Mouse (Mus musculus): Measurements from ENCODE around the gene Entpd2. TPM values are rescaled to one million over a fixed set of nuclear protein-coding genes. Genes with fewer than 3 reads are reported as not detected.

Gene Entpd2
- 11.2 TPM for polyA plus RNA-seq (2015; fragmentation: Illumina TruSeq; extraction: RNeasy Lipid Tissue Mini Kit (QIAGEN cat#74804); ENCODE audit: low read depth, low replicate concordance)

GRCm38 (mm10) chr2:25395721-25396596, at the start of gene Entpd2:
Gene Entpd2, plus strand, starts transcription at chr2:25395874.

GRCm38 (mm10) chr2:25356208-25357079, 39.2 kb upstream of the Entpd2 start, which contains the start of gene Dpp7:
Gene Dpp7, minus strand, starts transcription at chr2:25356359.

GRCm38 (mm10) chr2:25365091-25365761, 30.4 kb upstream of the Entpd2 start, which contains the start of gene Uap1l1:
Gene Uap1l1, minus strand, starts transcription at chr2:25365682.

GRCm38 (mm10) chr2:25371764-25372643, 23.7 kb upstream of the Entpd2 start, which contains the start of gene Sapcd2:
Gene Sapcd2, plus strand, starts transcription at chr2:25372321.

GRCm38 (mm10) chr2:25399051-25399450, 3.4 kb downstream of the Entpd2 start, which contains the start of gene Npdc1:
Gene Npdc1, plus strand, starts transcription at chr2:25399351.

GRCm38 (mm10) chr2:25422587-25423410, 27.1 kb downstream of the Entpd2 start, which contains the start of gene Fut7:
Gene Fut7, plus strand, starts transcription at chr2:25423267.

GRCm38 (mm10) chr2:25428442-25429236, 33.0 kb downstream of the Entpd2 start, which contains the start of gene Abca2:
Gene Abca2, plus strand, starts transcription at chr2:25428703.

Other genes with a start within 250 kb of the Entpd2 start
- 13.6 TPM for gene Nrarp, start 215.1 kb upstream of the Entpd2 start, polyA plus RNA-seq (2015; fragmentation: Illumina TruSeq; extraction: RNeasy Lipid Tissue Mini Kit (QIAGEN cat#74804); ENCODE audit: low read depth, low replicate concordance)
- gene Tor4a, start 199.0 kb upstream of the Entpd2 start, polyA plus RNA-seq (2015; fragmentation: Illumina TruSeq; extraction: RNeasy Lipid Tissue Mini Kit (QIAGEN cat#74804); ENCODE audit: low read depth, low replicate concordance) = 2.9 TPM
- gene Nelfb, start 184.4 kb upstream of the Entpd2 start, polyA plus RNA-seq (2015; fragmentation: Illumina TruSeq; extraction: RNeasy Lipid Tissue Mini Kit (QIAGEN cat#74804); ENCODE audit: low read depth, low replicate concordance) = 47.7 TPM
- gene Stpg3, start 181.2 kb upstream of the Entpd2 start, polyA plus RNA-seq (2015; fragmentation: Illumina TruSeq; extraction: RNeasy Lipid Tissue Mini Kit (QIAGEN cat#74804); ENCODE audit: low read depth, low replicate concordance) = not detected
- gene Fam166a, start 177.1 kb upstream of the Entpd2 start, polyA plus RNA-seq (2015; fragmentation: Illumina TruSeq; extraction: RNeasy Lipid Tissue Mini Kit (QIAGEN cat#74804); ENCODE audit: low read depth, low replicate concordance) = not detected
- 563 TPM for gene Tubb4b, start 171.2 kb upstream of the Entpd2 start, polyA plus RNA-seq (2015; fragmentation: Illumina TruSeq; extraction: RNeasy Lipid Tissue Mini Kit (QIAGEN cat#74804); ENCODE audit: low read depth, low replicate concordance)
- gene Slc34a3, start 161.5 kb upstream of the Entpd2 start, polyA plus RNA-seq (2015; fragmentation: Illumina TruSeq; extraction: RNeasy Lipid Tissue Mini Kit (QIAGEN cat#74804); ENCODE audit: low read depth, low replicate concordance) = not detected
- not detected for gene Rnf224, start 159.1 kb upstream of the Entpd2 start, polyA plus RNA-seq (2015; fragmentation: Illumina TruSeq; extraction: RNeasy Lipid Tissue Mini Kit (QIAGEN cat#74804); ENCODE audit: low read depth, low replicate concordance)
- 180 TPM for gene Rnf208, start 153.6 kb upstream of the Entpd2 start, polyA plus RNA-seq (2015; fragmentation: Illumina TruSeq; extraction: RNeasy Lipid Tissue Mini Kit (QIAGEN cat#74804); ENCODE audit: low read depth, low replicate concordance)
- gene Cysrt1, start 153.4 kb upstream of the Entpd2 start, polyA plus RNA-seq (2015; fragmentation: Illumina TruSeq; extraction: RNeasy Lipid Tissue Mini Kit (QIAGEN cat#74804); ENCODE audit: low read depth, low replicate concordance) = not detected
- 6.7 TPM for gene AL732309.1, start 149.0 kb upstream of the Entpd2 start, polyA plus RNA-seq (2015; fragmentation: Illumina TruSeq; extraction: RNeasy Lipid Tissue Mini Kit (QIAGEN cat#74804); ENCODE audit: low read depth, low replicate concordance)
- 19.6 TPM for gene Tmem203, start 140.4 kb upstream of the Entpd2 start, polyA plus RNA-seq (2015; fragmentation: Illumina TruSeq; extraction: RNeasy Lipid Tissue Mini Kit (QIAGEN cat#74804); ENCODE audit: low read depth, low replicate concordance)
- gene Tprn, start 133.3 kb upstream of the Entpd2 start, polyA plus RNA-seq (2015; fragmentation: Illumina TruSeq; extraction: RNeasy Lipid Tissue Mini Kit (QIAGEN cat#74804); ENCODE audit: low read depth, low replicate concordance) = 23.4 TPM
- 92.1 TPM for gene Ssna1, start 123.4 kb upstream of the Entpd2 start, polyA plus RNA-seq (2015; fragmentation: Illumina TruSeq; extraction: RNeasy Lipid Tissue Mini Kit (QIAGEN cat#74804); ENCODE audit: low read depth, low replicate concordance)
- 89.9 TPM for gene Anapc2, start 123.4 kb upstream of the Entpd2 start, polyA plus RNA-seq (2015; fragmentation: Illumina TruSeq; extraction: RNeasy Lipid Tissue Mini Kit (QIAGEN cat#74804); ENCODE audit: low read depth, low replicate concordance)
- not detected for gene Tmem210, start 107.7 kb upstream of the Entpd2 start, polyA plus RNA-seq (2015; fragmentation: Illumina TruSeq; extraction: RNeasy Lipid Tissue Mini Kit (QIAGEN cat#74804); ENCODE audit: low read depth, low replicate concordance)
- not detected for gene Lrrc26, start 106.0 kb upstream of the Entpd2 start, polyA plus RNA-seq (2015; fragmentation: Illumina TruSeq; extraction: RNeasy Lipid Tissue Mini Kit (QIAGEN cat#74804); ENCODE audit: low read depth, low replicate concordance)
- 267 TPM for gene Grin1, start 76.7 kb upstream of the Entpd2 start, polyA plus RNA-seq (2015; fragmentation: Illumina TruSeq; extraction: RNeasy Lipid Tissue Mini Kit (QIAGEN cat#74804); ENCODE audit: low read depth, low replicate concordance)
- gene Man1b1, start 63.5 kb upstream of the Entpd2 start, polyA plus RNA-seq (2015; fragmentation: Illumina TruSeq; extraction: RNeasy Lipid Tissue Mini Kit (QIAGEN cat#74804); ENCODE audit: low read depth, low replicate concordance) = 51.8 TPM
- gene Dpp7, start 39.5 kb upstream of the Entpd2 start, polyA plus RNA-seq (2015; fragmentation: Illumina TruSeq; extraction: RNeasy Lipid Tissue Mini Kit (QIAGEN cat#74804); ENCODE audit: low read depth, low replicate concordance) = 38.1 TPM
- 27.2 TPM for gene Uap1l1, start 30.2 kb upstream of the Entpd2 start, polyA plus RNA-seq (2015; fragmentation: Illumina TruSeq; extraction: RNeasy Lipid Tissue Mini Kit (QIAGEN cat#74804); ENCODE audit: low read depth, low replicate concordance)
- gene Sapcd2, start 23.6 kb upstream of the Entpd2 start, polyA plus RNA-seq (2015; fragmentation: Illumina TruSeq; extraction: RNeasy Lipid Tissue Mini Kit (QIAGEN cat#74804); ENCODE audit: low read depth, low replicate concordance) = 2.5 TPM
- gene Npdc1, start 3.5 kb downstream of the Entpd2 start, polyA plus RNA-seq (2015; fragmentation: Illumina TruSeq; extraction: RNeasy Lipid Tissue Mini Kit (QIAGEN cat#74804); ENCODE audit: low read depth, low replicate concordance) = 274 TPM
- gene Fut7, start 27.4 kb downstream of the Entpd2 start, polyA plus RNA-seq (2015; fragmentation: Illumina TruSeq; extraction: RNeasy Lipid Tissue Mini Kit (QIAGEN cat#74804); ENCODE audit: low read depth, low replicate concordance) = 1.1 TPM
- 105 TPM for gene Abca2, start 32.8 kb downstream of the Entpd2 start, polyA plus RNA-seq (2015; fragmentation: Illumina TruSeq; extraction: RNeasy Lipid Tissue Mini Kit (QIAGEN cat#74804); ENCODE audit: low read depth, low replicate concordance)
- gene Clic3, start 61.0 kb downstream of the Entpd2 start, polyA plus RNA-seq (2015; fragmentation: Illumina TruSeq; extraction: RNeasy Lipid Tissue Mini Kit (QIAGEN cat#74804); ENCODE audit: low read depth, low replicate concordance) = not detected
- gene Paxx, start 65.2 kb downstream of the Entpd2 start, polyA plus RNA-seq (2015; fragmentation: Illumina TruSeq; extraction: RNeasy Lipid Tissue Mini Kit (QIAGEN cat#74804); ENCODE audit: low read depth, low replicate concordance) = 96.2 TPM
- 2,295 TPM for gene Ptgds, start 74.2 kb downstream of the Entpd2 start, polyA plus RNA-seq (2015; fragmentation: Illumina TruSeq; extraction: RNeasy Lipid Tissue Mini Kit (QIAGEN cat#74804); ENCODE audit: low read depth, low replicate concordance)
- gene Lcn12, start 98.0 kb downstream of the Entpd2 start, polyA plus RNA-seq (2015; fragmentation: Illumina TruSeq; extraction: RNeasy Lipid Tissue Mini Kit (QIAGEN cat#74804); ENCODE audit: low read depth, low replicate concordance) = not detected
- 96.2 TPM for gene Fbxw5, start 104.9 kb downstream of the Entpd2 start, polyA plus RNA-seq (2015; fragmentation: Illumina TruSeq; extraction: RNeasy Lipid Tissue Mini Kit (QIAGEN cat#74804); ENCODE audit: low read depth, low replicate concordance)
- gene C8g, start 105.8 kb downstream of the Entpd2 start, polyA plus RNA-seq (2015; fragmentation: Illumina TruSeq; extraction: RNeasy Lipid Tissue Mini Kit (QIAGEN cat#74804); ENCODE audit: low read depth, low replicate concordance) = 1.9 TPM
- 10.6 TPM for gene Traf2, start 151.1 kb downstream of the Entpd2 start, polyA plus RNA-seq (2015; fragmentation: Illumina TruSeq; extraction: RNeasy Lipid Tissue Mini Kit (QIAGEN cat#74804); ENCODE audit: low read depth, low replicate concordance)
- 365 TPM for gene Edf1, start 162.0 kb downstream of the Entpd2 start, polyA plus RNA-seq (2015; fragmentation: Illumina TruSeq; extraction: RNeasy Lipid Tissue Mini Kit (QIAGEN cat#74804); ENCODE audit: low read depth, low replicate concordance)
- gene Mamdc4, start 179.0 kb downstream of the Entpd2 start, polyA plus RNA-seq (2015; fragmentation: Illumina TruSeq; extraction: RNeasy Lipid Tissue Mini Kit (QIAGEN cat#74804); ENCODE audit: low read depth, low replicate concordance) = 0.95 TPM
- 94.8 TPM for gene Phpt1, start 179.3 kb downstream of the Entpd2 start, polyA plus RNA-seq (2015; fragmentation: Illumina TruSeq; extraction: RNeasy Lipid Tissue Mini Kit (QIAGEN cat#74804); ENCODE audit: low read depth, low replicate concordance)
- gene Ajm1, start 185.9 kb downstream of the Entpd2 start, polyA plus RNA-seq (2015; fragmentation: Illumina TruSeq; extraction: RNeasy Lipid Tissue Mini Kit (QIAGEN cat#74804); ENCODE audit: low read depth, low replicate concordance) = 44.4 TPM
- gene Rabl6, start 212.6 kb downstream of the Entpd2 start, polyA plus RNA-seq (2015; fragmentation: Illumina TruSeq; extraction: RNeasy Lipid Tissue Mini Kit (QIAGEN cat#74804); ENCODE audit: low read depth, low replicate concordance) = 145 TPM
- gene Ccdc183, start 221.8 kb downstream of the Entpd2 start, polyA plus RNA-seq (2015; fragmentation: Illumina TruSeq; extraction: RNeasy Lipid Tissue Mini Kit (QIAGEN cat#74804); ENCODE audit: low read depth, low replicate concordance) = not detected
- gene Tmem141, start 226.1 kb downstream of the Entpd2 start, polyA plus RNA-seq (2015; fragmentation: Illumina TruSeq; extraction: RNeasy Lipid Tissue Mini Kit (QIAGEN cat#74804); ENCODE audit: low read depth, low replicate concordance) = 54.0 TPM
- 0.79 TPM for gene Fcna, start 232.2 kb downstream of the Entpd2 start, polyA plus RNA-seq (2015; fragmentation: Illumina TruSeq; extraction: RNeasy Lipid Tissue Mini Kit (QIAGEN cat#74804); ENCODE audit: low read depth, low replicate concordance)

Data from brain, adult 10 weeks (tissue).